20 mouse cellular contexts compared by ENCODE assay signal in genomic region chr4:151041506-151041905, GRCm38 (mm10). TPM values are rescaled to one million over a fixed set of nuclear protein-coding genes. Genes with fewer than 3 reads are reported as not detected.
A peak's percentile ranks its signal among the peaks of the same experiment; 100 is the strongest.
DNase-seq lines count a peak whose midpoint lies in the region; ATAC-seq and TF ChIP-seq lines count a peak whose summit lies in the region.
"Had no signal": no experiment of that assay in that cellular context is flagged by ENCODE, and none has a peak within 500 bp of the region (broad histone marks: within the 10 kb centered on the region; RNA-seq: fewer than 3 reads in every experiment).

No protein-coding gene starts in this region.

- H3K27me3 ChIP-seq in heart, adult 2 months (ENCODE audit: control insufficient read depth, insufficient read depth, low read length), result no peaks in the 10 kb centered on the region
- H3K27me3 ChIP-seq in megakaryocyte, embryonic 14.5 days (replicated peaks), result no peaks in the 10 kb centered on the region
- H3K27me3 ChIP-seq: kidney, embryonic 15.5 days; liver, embryonic 12.5 days; lung, embryonic 15.5 days had no signal

- ATAC-seq in megakaryocyte, adult 5-6 weeks (ENCODE audit: poor library complexity, severe bottlenecking), result no peak
- ATAC-seq: forebrain, embryonic 14.5 days; liver, embryonic 12.5 days had no signal

- no peak for TF ChIP-seq CTCF in heart, adult 2 months (IDR thresholded peaks at IDR 0.05)

- H3K36me3 ChIP-seq in heart, adult 2 months (ENCODE audit: control insufficient read depth, insufficient read depth, low read length), result peaks cover 13% of the 10 kb centered on the region
- peaks cover 52% of the 10 kb centered on the region for H3K36me3 ChIP-seq in megakaryocyte, embryonic 14.5 days (replicated peaks; ENCODE audit: low read length)
- H3K36me3 ChIP-seq: lung, embryonic 15.5 days had no signal

- H3K4me1 ChIP-seq in heart, adult 2 months (ENCODE audit: control insufficient read depth, insufficient read depth, low read length), result peaks cover 11% of the 10 kb centered on the region
- peaks cover 51% of the 10 kb centered on the region for H3K4me1 ChIP-seq in megakaryocyte, embryonic 14.5 days

- H3K4me3 ChIP-seq in heart, adult 2 months, result no peak overlapping the region
- peak overlapping the region; percentile 83 for H3K4me3 ChIP-seq in megakaryocyte, embryonic 14.5 days (replicated peaks)
- H3K4me3 ChIP-seq: kidney, embryonic 15.5 days; limb, embryonic 10.5 days; liver, embryonic 12.5 days; lung, embryonic 15.5 days had no signal

- WGBS in heart, adult 2 months, result 61% methylated on average over 5 of the region's 5 CpGs

- H3K9me3 ChIP-seq in megakaryocyte, embryonic 14.5 days, result no peaks in the 10 kb centered on the region
- H3K9me3 ChIP-seq: kidney, embryonic 15.5 days; limb, embryonic 10.5 days; liver, embryonic 12.5 days; lung, embryonic 15.5 days had no signal

- no peak for TF ChIP-seq EP300 in heart, adult 2 months (IDR thresholded peaks at IDR 0.05; ENCODE audit: insufficient read depth, low read depth, low read length)

- no peaks in the 10 kb centered on the region for H3K79me2 ChIP-seq in heart, adult 2 months (replicated peaks; ENCODE audit: control insufficient read depth, insufficient read depth, low read length)

- intact Hi-C loops in heart, adult 2 months (cut with DNase I), result no loop called here
- intact Hi-C loops in heart, postnatal 25 days (cut with DNase I), result no loop called here

- DNase-seq in heart, adult 2 months, result no peak
- no peak for DNase-seq in heart, postnatal 25 days (ENCODE audit: low spot score)
- DNase-seq in frontal cortex, postnatal 36 days (ENCODE audit: low spot score in 2 of 2), result peak; percentile 34 to 66
- DNase-seq in right cerebral cortex, postnatal 36 days (ENCODE audit: low spot score in 2 of 2), result peak; percentile 51 to 67
- DNase-seq in adrenal gland, postnatal 10 days, result no peak
- DNase-seq: adrenal gland, postnatal 14 days; cerebellum, adult 8-10 months; embryo, embryonic 11 days; gastrocnemius, postnatal 10 days; heart, postnatal 36 days had no signal

- TF ChIP-seq POLR2A in heart, adult 2 months (IDR thresholded peaks at IDR 0.05; ENCODE audit: insufficient read depth, low read depth, low read length), result no peak

- H3K9ac ChIP-seq in heart, adult 2 months (ENCODE audit: low read depth, low read length), result peak overlapping the region; percentile 28; the same call in 1 of the 2 replicates
- H3K9ac ChIP-seq: kidney, embryonic 15.5 days; liver, embryonic 12.5 days; lung, embryonic 15.5 days had no signal

- no peak overlapping the region; the same call in 1 of the 2 replicates for H3K27ac ChIP-seq in heart, adult 2 months
- H3K27ac ChIP-seq: kidney, embryonic 15.5 days; limb, embryonic 10.5 days; liver, embryonic 12.5 days; lung, embryonic 15.5 days had no signal

RNA-seq across cellular contexts. Expression of gene Per3, which starts 3.0 kb away (rescaled TPM):
- total RNA-seq in heart, adult 2 months (2021), result 10 to 100 TPM in 1 of 2 experiments, 1 to 10 TPM in 1; 2.2 to 11.1 TPM
- 12.2 and 15.3 TPM in 2 replicates for polyA plus RNA-seq in heart, adult 2 months (2012; rRNA removed)
- total RNA-seq in heart, postnatal 25 days (2021), result 10 to 100 TPM in 1 of 2 experiments, 1 to 10 TPM in 1; 4.2 to 19.9 TPM
- 8.0 and 11.8 TPM in 2 replicates for polyA plus RNA-seq in megakaryocyte, embryonic 14.5 days (2012; ENCODE audit: insufficient read depth, low replicate concordance)
- 0.94 and 1.6 TPM in 2 replicates for total RNA-seq in megakaryocyte, adult 5-6 weeks (2015)
- total RNA-seq in megakaryocyte, adult 5-6 weeks (2017), result 1.2 and 1.5 TPM in 2 replicates
- total RNA-seq in adrenal gland, postnatal 10 days (2021), result 10 to 100 TPM; 25.6 to 39.7 TPM

RNA-seq across cellular contexts. Expression of gene Vamp3, which starts 16.3 kb away (rescaled TPM):
- total RNA-seq in heart, adult 2 months (2021), result 10 to 100 TPM; 47.8 to 63.1 TPM
- 38.0 and 77.6 TPM in 2 replicates for polyA plus RNA-seq in heart, adult 2 months (2012; rRNA removed)
- 10 to 100 TPM; 67.4 to 77.2 TPM for total RNA-seq in heart, postnatal 25 days (2021)
- 1.5 and 1.6 TPM in 2 replicates for polyA plus RNA-seq in megakaryocyte, embryonic 14.5 days (2012; ENCODE audit: insufficient read depth, low replicate concordance)
- 134 and 150 TPM in 2 replicates for total RNA-seq in megakaryocyte, adult 5-6 weeks (2015)
- total RNA-seq in megakaryocyte, adult 5-6 weeks (2017), result 71.5 and 95.3 TPM in 2 replicates
- 10 to 100 TPM; 87.4 to 91.7 TPM for total RNA-seq in adrenal gland, postnatal 10 days (2021)

RNA-seq across cellular contexts. Expression of gene Uts2, which starts 44.6 kb away (rescaled TPM):
- not detected for total RNA-seq in heart, adult 2 months (2021)
- not detected in 2 replicates for polyA plus RNA-seq in heart, adult 2 months (2012; rRNA removed)
- total RNA-seq in heart, postnatal 25 days (2021), result not detected
- polyA plus RNA-seq in megakaryocyte, embryonic 14.5 days (2012; ENCODE audit: insufficient read depth, low replicate concordance), result not detected in 2 replicates
- total RNA-seq in megakaryocyte, adult 5-6 weeks (2015), result not detected in 2 replicates
- not detected in 2 replicates for total RNA-seq in megakaryocyte, adult 5-6 weeks (2017)
- not detected for total RNA-seq in adrenal gland, postnatal 10 days (2021)
- total RNA-seq: adrenal gland, postnatal 14 days; ES-E14; gastrocnemius, postnatal 10 days; heart, postnatal 36 days; layer of hippocampus, adult 18-20 months had no signal
- polyA plus RNA-seq: forebrain, embryonic 14.5 days; kidney, embryonic 15.5 days; limb, embryonic 10.5 days; liver, embryonic 12.5 days; lung, embryonic 15.5 days; testis, adult 2 months had no signal

RNA-seq across cellular contexts. Expression of gene Gm13090, which starts 47.9 kb away (rescaled TPM):
- total RNA-seq in heart, adult 2 months (2021), result under 1 TPM in 1 of 2 experiments, not detected in 1; 0.34 TPM
- polyA plus RNA-seq in heart, adult 2 months (2012; rRNA removed), result 0.35 and 0.41 TPM in 2 replicates
- not detected for total RNA-seq in heart, postnatal 25 days (2021)
- not detected in 2 replicates for polyA plus RNA-seq in megakaryocyte, embryonic 14.5 days (2012; ENCODE audit: insufficient read depth, low replicate concordance)
- not detected in 2 replicates for total RNA-seq in megakaryocyte, adult 5-6 weeks (2015)
- total RNA-seq in megakaryocyte, adult 5-6 weeks (2017), result not detected in 2 replicates
- not detected for total RNA-seq in adrenal gland, postnatal 10 days (2021)
- total RNA-seq: adrenal gland, postnatal 14 days; ES-E14; gastrocnemius, postnatal 10 days; heart, postnatal 36 days; layer of hippocampus, adult 18-20 months had no signal
- polyA plus RNA-seq: forebrain, embryonic 14.5 days; kidney, embryonic 15.5 days; limb, embryonic 10.5 days; liver, embryonic 12.5 days; lung, embryonic 15.5 days; testis, adult 2 months had no signal

Comparison
In these comparisons a context has a peak if more than half of its experiments do, and no peak if none do; other contexts are left out.
1. DNase-seq: peak in frontal cortex, postnatal 36 days (2 of 2) and right cerebral cortex, postnatal 36 days (2 of 2); none in heart, adult 2 months (0 of 2), heart, postnatal 25 days (single experiment) and adrenal gland, postnatal 10 days (single experiment).